Mouse (Mus musculus) heart, embryonic 11.5 days (tissue): Measurements from ENCODE around the gene Dnah14. TPM values are rescaled to one million over a fixed set of nuclear protein-coding genes. Genes with fewer than 3 reads are reported as not detected.
"Not testable (repeated sequence)": the region's sequence is repeated elsewhere in the genome, so short reads cannot be mapped to it uniquely, and the experiment has no call there.

Experiments used
- ATAC-seq: fragments of 200-750 bp; cut with Nextera tagmentation; replicated peaks from 2 replicates; pipeline ENCODE4 v1.8.0; 2017; ENCODE audit warnings: moderate library complexity; ENCODE audit not compliant: insufficient number of reproducible peaks, low FRiP score, low TSS enrichment
- H3K27ac ChIP-seq: fragments of 300-500 bp; sonication (generic); 2 replicates; pipeline ENCODE4 v1.5.1; 2014; ENCODE audit warnings: mild to moderate bottlenecking, low read depth, low read length
- H3K27me3 ChIP-seq: fragments of 300-500 bp; sonication (generic); 2 replicates; pipeline ENCODE4 v1.6.1; 2014; ENCODE audit warnings: mild to moderate bottlenecking, low read length, mixed read lengths; ENCODE audit not compliant: control insufficient read depth, insufficient read depth
- H3K36me3 ChIP-seq: fragments of 300-500 bp; sonication (generic); 2 replicates; pipeline ENCODE4 v1.6.1; 2014; ENCODE audit warnings: mild to moderate bottlenecking, low read length, moderate library complexity, mixed read lengths; ENCODE audit not compliant: control insufficient read depth, insufficient read depth
- H3K4me1 ChIP-seq: fragments of 300-500 bp; sonication (generic); 2 replicates; pipeline ENCODE4 v1.6.1; 2014; ENCODE audit warnings: low read length; ENCODE audit not compliant: control insufficient read depth, insufficient read depth
- H3K4me2 ChIP-seq: fragments of 300-500 bp; sonication (generic); 2 replicates; pipeline ENCODE4 v1.6.1; 2014; ENCODE audit warnings: mild to moderate bottlenecking, moderate library complexity
- H3K4me3 ChIP-seq: fragments of 300-500 bp; sonication (generic); 2 replicates; pipeline ENCODE4 v1.5.1; 2014; ENCODE audit warnings: low read depth, low read length
- H3K9ac ChIP-seq: fragments of 300-500 bp; sonication (generic); 2 replicates; pipeline ENCODE4 v1.6.1; 2014; ENCODE audit warnings: mild to moderate bottlenecking, low read depth, low read length, moderate library complexity
- H3K9me3 ChIP-seq: fragments of 300-500 bp; sonication (generic); replicated peaks from 2 replicates; pipeline ENCODE4 v1.6.1; 2016; ENCODE audit warnings: low read length; ENCODE audit not compliant: control insufficient read depth
- WGBS: fragments of 180-500 bp; shearing (Covaris S2); extraction: QIAGEN DNeasy Blood & Tissue Kit; methylation state at CpG from one replicate; pipeline ENCODE4 v1.1.7; 2014; ENCODE audit not compliant: insufficient replicate concordance; 5-methylcytosine and 5-hydroxymethylcytosine counted together
- polyA plus RNA-seq: library from polyadenylated mRNA; unstranded; fragments of >200 nt; fragmentation: Nextera tagmentation; extraction: Ambion mirVana; gene quantifications from 2 replicates; pipeline ENCODE4 v1.2.1, GENCODE M21; 2014

Gene Dnah14
- polyA plus RNA-seq, 1 experiment from 2014 or later = 0.99 TPM

DNA sequence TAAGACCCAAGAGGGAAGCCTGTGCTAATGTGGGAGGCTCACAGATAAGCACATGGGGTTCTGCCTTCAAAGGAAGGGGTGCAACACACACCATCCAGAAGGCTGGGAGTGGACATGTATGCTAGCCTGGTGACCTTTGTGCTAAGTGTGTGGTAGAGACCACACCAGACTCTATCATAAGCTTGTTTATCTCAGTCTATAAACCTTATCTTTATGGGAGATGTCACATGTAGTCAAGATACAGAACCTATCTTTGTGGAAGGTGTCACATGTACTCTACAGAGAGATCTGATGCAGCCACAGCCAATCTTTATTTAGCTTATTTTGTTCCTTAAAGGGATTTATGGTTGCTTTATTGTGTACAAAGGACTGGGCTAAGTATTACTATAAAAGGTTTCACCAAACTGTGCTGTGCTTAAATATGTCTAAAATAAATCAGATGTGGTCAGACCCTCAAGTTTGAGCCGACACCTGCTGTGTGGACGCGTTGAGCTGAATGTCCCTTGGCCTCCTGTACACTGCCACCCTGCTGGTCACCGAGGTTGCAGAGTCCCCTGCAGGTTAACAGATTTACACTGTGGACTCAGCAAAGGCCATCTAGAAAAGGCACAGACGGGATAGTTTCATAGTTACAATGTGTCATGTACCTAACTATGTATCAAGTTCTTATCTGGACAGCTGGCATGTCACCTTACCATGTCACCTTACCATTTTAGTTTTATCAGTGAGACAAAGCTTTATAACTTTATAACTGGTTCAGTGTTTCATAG lies 118.6 kb downstream of the Dnah14 start:
- Histone ChIP-seq H3K4me2 (no peak overlapping the region), H3K27me3 (no peaks in the 10 kb centered on the region), H3K4me3 (no peak overlapping the region), H3K9ac (no peak overlapping the region), H3K36me3 (no peaks in the 10 kb centered on the region), H3K4me1 (no peaks in the 10 kb centered on the region), H3K27ac (no peak overlapping the region), H3K9me3 (no peaks in the 10 kb centered on the region)
- WGBS = 70% methylated on average over 5 of the region's 5 CpGs
- no peak for ATAC-seq

DNA sequence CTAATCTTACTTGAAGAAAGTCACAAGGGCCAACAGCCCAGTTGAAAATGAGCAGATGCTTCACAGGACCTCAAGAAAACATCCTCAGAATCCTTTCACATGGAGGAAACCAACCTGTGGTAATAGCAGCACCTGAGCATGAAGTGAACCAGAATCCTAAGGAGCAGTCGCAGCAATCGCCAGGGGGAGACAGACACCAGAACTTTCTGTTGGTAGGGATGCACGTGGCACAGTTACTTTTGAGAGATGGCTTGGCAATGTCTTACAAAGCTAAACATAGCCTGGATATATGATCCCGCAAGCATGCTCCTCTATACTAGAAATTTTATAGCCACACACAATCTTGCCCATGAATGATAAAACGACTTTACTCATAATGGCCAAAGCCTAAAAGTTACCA lies 152.3 kb downstream of the Dnah14 start:
- ATAC-seq = no peak
- Histone ChIP-seq H3K36me3 (no peaks in the 10 kb centered on the region), H3K9me3 (no peaks in the 10 kb centered on the region), H3K4me1 (no peaks in the 10 kb centered on the region), H3K9ac (no peak overlapping the region), H3K4me3 (no peak overlapping the region), H3K27ac (no peak overlapping the region), H3K27me3 (no peaks in the 10 kb centered on the region), H3K4me2 (no peak overlapping the region)
- WGBS = 57% methylated on average over 5 of the region's 5 CpGs

DNA sequence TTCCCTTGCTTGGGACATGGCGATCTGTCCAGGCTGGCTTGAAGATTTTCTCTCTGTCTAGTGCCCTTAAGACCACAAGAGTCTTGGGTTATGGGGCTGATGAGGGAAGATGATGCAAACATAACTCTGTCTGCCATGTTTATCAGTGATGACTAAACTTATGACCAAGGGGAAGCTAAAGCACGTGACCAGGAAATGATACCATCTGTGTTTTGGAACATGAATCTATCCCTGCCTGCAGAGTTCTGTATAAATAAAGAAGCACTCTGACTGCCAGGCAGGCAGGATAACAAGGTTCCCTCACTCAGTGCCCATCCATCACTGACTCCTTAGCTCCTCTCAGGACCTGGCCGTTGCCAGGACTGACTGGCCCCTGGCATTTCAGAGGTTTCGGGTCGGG lies 157.2 kb downstream of the Dnah14 start:
- ATAC-seq = no peak
- Histone ChIP-seq H3K4me1 (no peaks in the 10 kb centered on the region), H3K36me3 (no peaks in the 10 kb centered on the region), H3K27me3 (no peaks in the 10 kb centered on the region), H3K27ac (no peak overlapping the region), H3K9ac (no peak overlapping the region), H3K4me3 (no peak overlapping the region), H3K9me3 (no peaks in the 10 kb centered on the region), H3K4me2 (no peak overlapping the region)
- WGBS = 61% methylated on average over 5 of the region's 5 CpGs

DNA sequence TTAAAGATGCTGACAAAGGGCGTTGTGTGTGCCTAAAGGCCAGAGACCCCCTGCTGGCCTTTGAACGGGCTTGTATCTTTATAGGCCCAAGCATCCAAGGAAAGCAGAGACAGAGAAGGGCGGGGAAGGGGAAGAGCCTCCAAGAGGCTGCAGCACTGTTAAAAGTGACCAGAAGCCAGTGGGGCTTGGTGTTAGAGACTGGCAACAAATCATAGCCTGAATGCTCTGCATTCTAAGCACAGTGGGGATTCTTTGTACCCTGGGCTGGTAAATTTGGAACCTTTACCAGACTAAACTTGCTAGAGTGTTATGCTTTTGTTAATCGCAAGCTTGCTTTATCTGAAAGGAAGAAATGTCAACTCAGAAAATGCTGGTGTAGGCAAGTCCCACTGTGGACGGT lies 163.9 kb downstream of the Dnah14 start:
- whole genome bisulfite sequencing = 70% methylated on average over 5 of the region's 5 CpGs
- Histone ChIP-seq H3K36me3 (no peaks in the 10 kb centered on the region), H3K4me2 (no peak overlapping the region), H3K9ac (no peak overlapping the region), H3K9me3 (no peaks in the 10 kb centered on the region), H3K27ac (no peak overlapping the region), H3K4me3 (no peak overlapping the region), H3K27me3 (no peaks in the 10 kb centered on the region), H3K4me1 (no peaks in the 10 kb centered on the region)
- ATAC-seq = no peak

DNA sequence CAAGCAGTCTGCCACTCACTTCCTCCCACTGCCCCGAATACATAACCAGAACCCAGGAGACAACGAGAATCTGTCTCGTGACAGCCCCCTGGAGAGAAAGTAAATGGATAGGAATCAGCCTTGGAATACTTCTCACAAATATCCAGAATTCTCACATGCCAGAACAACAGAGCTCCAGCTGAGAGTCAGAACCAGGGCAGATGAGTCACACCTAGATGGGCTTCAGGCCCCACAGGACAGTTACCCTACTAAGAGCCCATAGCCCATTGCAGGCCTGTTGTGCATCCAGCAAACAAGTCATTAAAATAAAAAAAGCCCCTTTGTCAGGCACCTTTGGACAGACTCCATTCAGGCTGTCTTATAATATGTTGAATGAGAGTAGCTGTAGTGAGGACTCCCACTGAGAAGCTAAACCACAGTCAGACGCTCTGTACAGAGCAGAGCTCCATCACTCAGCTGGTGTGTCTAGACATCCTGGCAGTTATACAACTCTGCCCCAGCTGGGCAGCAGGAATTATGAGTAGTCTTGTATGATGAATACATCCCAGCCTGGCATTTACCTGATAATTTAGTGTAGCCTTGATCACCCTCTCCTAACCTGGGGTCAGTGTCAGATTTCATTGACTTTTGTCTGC lies 166.0 kb downstream of the Dnah14 start:
- ATAC-seq = no peak
- Histone ChIP-seq H3K9ac (no peak overlapping the region), H3K27ac (no peak overlapping the region), H3K36me3 (no peaks in the 10 kb centered on the region), H3K9me3 (no peaks in the 10 kb centered on the region), H3K4me2 (no peak overlapping the region), H3K4me1 (no peaks in the 10 kb centered on the region), H3K4me3 (no peak overlapping the region), H3K27me3 (no peaks in the 10 kb centered on the region)
- 78% methylated on average over 4 of the region's 4 CpGs for WGBS

DNA sequence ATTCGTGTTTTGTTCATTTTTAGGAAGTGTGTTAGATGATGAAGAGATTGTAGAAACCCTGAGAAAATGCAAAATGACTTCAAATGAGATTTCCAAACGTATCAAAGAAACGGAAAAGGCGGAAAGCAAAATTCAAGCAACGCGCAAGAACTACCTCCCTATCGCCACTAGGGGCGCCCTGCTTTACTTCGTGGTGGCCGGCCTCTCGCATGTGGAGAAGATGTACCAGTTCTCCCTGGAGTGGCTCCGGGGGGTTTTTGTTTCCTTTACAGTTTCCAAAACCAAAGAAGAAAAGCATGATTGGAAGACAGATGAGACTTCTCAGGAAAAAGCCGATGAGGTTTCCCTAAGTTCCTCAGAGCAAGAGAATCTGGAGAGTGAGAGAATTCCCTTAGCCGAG lies 193.0 kb downstream of the Dnah14 start:
- Histone ChIP-seq H3K4me2 (no peak overlapping the region), H3K4me1 (no peaks in the 10 kb centered on the region), H3K27me3 (no peaks in the 10 kb centered on the region), H3K27ac (no peak overlapping the region), H3K36me3 (no peaks in the 10 kb centered on the region), H3K9ac (no peak overlapping the region), H3K9me3 (no peaks in the 10 kb centered on the region), H3K4me3 (no peak overlapping the region)
- 50% methylated on average over 14 of the region's 14 CpGs for WGBS
- ATAC-seq = no peak

DNA sequence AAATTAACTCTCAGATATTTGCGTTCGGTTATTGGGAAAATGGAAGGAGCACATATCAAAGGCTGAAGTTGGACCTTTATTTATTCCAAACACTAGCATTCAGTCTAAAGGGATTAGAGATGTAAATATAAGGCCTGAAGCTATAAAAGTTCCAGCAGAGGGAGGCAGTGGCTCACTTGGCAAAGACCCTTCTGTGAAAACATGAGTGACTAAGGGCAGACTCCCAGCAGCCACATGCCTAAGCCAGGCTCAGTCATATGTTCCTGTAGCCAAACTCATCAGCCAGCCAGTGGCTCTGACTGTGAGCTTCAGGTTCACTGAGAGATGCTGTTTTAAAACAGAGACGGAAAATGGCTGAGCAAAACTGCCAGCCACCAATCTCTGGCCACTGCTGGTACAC lies 195.5 kb downstream of the Dnah14 start:
- no peaks in the 10 kb centered on the region for H3K9me3 ChIP-seq
- no peak for ATAC-seq
- WGBS = 88% methylated on average over 3 of the region's 3 CpGs

DNA sequence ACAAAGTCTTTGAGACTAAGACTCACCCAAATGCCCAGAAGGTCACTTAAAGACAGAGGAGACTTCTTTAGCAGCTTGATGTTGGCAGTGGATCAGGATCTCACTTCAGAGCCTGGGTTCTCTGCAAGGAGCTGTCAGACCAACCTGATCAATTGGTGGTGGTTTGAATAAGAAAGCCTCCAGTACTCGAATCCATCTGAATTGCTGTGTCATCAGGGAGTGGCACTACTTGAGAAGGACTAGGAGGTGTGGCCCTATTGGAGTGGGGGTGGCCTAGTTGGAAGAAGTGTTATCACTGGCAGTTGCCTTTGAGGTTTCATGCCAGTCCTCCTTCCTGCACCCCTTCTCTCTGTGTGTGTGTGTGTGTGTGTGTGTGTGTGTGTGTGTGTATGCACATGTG lies 200.2 kb downstream of the Dnah14 start:
- WGBS = 61% methylated on average over 1 of the region's 1 CpGs
- no peak overlapping the region for H3K4me2 ChIP-seq
- H3K27ac ChIP-seq = no peak overlapping the region
- no peak for ATAC-seq
- H3K4me3 ChIP-seq = no peak overlapping the region
- H3K9ac ChIP-seq = no peak overlapping the region
- H3K36me3 ChIP-seq = no peaks in the 10 kb centered on the region
- H3K27me3 ChIP-seq = no peaks in the 10 kb centered on the region
- H3K4me1 ChIP-seq = no peaks in the 10 kb centered on the region
- H3K9me3 ChIP-seq = no peaks in the 10 kb centered on the region

More for the DNA sequence above, 195.5 kb downstream of the Dnah14 start:
- H3K27me3 ChIP-seq = no peaks in the 10 kb centered on the region
- H3K4me3 ChIP-seq = no peak overlapping the region
- no peak overlapping the region for H3K9ac ChIP-seq
- no peaks in the 10 kb centered on the region for H3K4me1 ChIP-seq
- H3K36me3 ChIP-seq = no peaks in the 10 kb centered on the region
- H3K4me2 ChIP-seq = no peak overlapping the region
- no peak overlapping the region for H3K27ac ChIP-seq

DNA sequence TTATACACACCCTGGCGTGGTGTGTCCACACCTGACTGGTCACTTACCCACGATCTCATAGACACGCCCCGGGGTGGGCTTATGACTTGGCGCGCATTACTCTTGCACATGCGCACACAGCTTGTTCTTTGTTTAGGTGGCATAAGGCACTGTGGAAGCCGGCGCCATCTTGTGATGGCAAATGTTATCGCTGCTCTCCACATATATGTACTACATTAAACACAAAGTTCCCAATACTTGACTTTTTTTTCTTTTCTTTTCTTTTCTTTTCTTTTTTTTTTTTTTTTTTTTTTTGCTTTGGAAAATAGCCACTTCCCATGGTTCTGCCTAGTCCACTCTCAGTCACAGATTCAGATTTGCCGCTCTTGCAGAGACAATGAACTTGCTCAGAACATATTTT lies 206.2 kb downstream of the Dnah14 start:
- not testable (repeated sequence) for H3K9me3 ChIP-seq, H3K4me1 ChIP-seq, ATAC-seq, H3K4me3 ChIP-seq, H3K36me3 ChIP-seq, H3K27me3 ChIP-seq, H3K9ac ChIP-seq, H3K27ac ChIP-seq, H3K4me2 ChIP-seq
- WGBS = 90% methylated on average over 11 of the region's 11 CpGs
